Mouse (Mus musculus) megakaryocyte, embryonic 14.5 days (primary cell): Measurements from ENCODE around the gene Rbm20. TPM values are rescaled to one million over a fixed set of nuclear protein-coding genes. Genes with fewer than 3 reads are reported as not detected.

Experiments
- H3K27me3 ChIP-seq: replicated peaks from 2 replicates; pipeline ENCODE3; 2012; ENCODE audit warnings: inconsistent platforms
- H3K36me3 ChIP-seq: replicated peaks from 2 replicates; pipeline ENCODE3; 2012; ENCODE audit warnings: low read length, inconsistent platforms, mixed read lengths
- H3K4me1 ChIP-seq: 2 replicates; pipeline ENCODE4 v1.6.1; 2012; ENCODE audit warnings: inconsistent platforms
- H3K4me3 ChIP-seq: replicated peaks from 2 replicates; pipeline ENCODE3; 2012; ENCODE audit warnings: moderate library complexity, mild to moderate bottlenecking, inconsistent platforms
- H3K9me3 ChIP-seq: 2 replicates; pipeline ENCODE4 v1.6.1; 2012; ENCODE audit warnings: inconsistent platforms
- FLI1 ChIP-seq: IDR thresholded peaks from 2 replicates; pipeline ENCODE4 v1.6.1; 2012; ENCODE audit warnings: low read length, inconsistent platforms, mixed read lengths
- GATA1 ChIP-seq: IDR thresholded peaks from 3 replicates; pipeline ENCODE4 v1.6.1; 2012; ENCODE audit warnings: mixed read lengths, low read length, inconsistent platforms, borderline replicate concordance
- polyA plus RNA-seq: library from polyadenylated mRNA; stranded (reverse); fragments of >175 nt; gene quantifications from 2 replicates; pipeline ENCODE4 v1.2.3, GENCODE M21; 2012; ENCODE audit warnings: low replicate concordance; ENCODE audit not compliant: insufficient read depth

Gene Rbm20
- polyA plus RNA-seq, 1 experiment, result not detected

GRCm38 (mm10) chr19:53711261-53711890 is 34.3 kb downstream of the Rbm20 start:
- TF ChIP-seq GATA1 (no peak), FLI1 (no peak)

GRCm38 (mm10) chr19:53712297-53713025 is 35.4 kb downstream of the Rbm20 start:
- H3K36me3 ChIP-seq, result no peaks in the 10 kb centered on the region
- H3K4me1 ChIP-seq, result peaks cover 16% of the 10 kb centered on the region
- H3K4me3 ChIP-seq, result no peak overlapping the region
- peaks cover 12% of the 10 kb centered on the region for H3K27me3 ChIP-seq
- no peak for TF ChIP-seq FLI1
- TF ChIP-seq GATA1, result no peak
- peaks cover 27% of the 10 kb centered on the region for H3K9me3 ChIP-seq

More at GRCm38 (mm10) chr19:53711261-53711890, 34.3 kb downstream of the Rbm20 start:
- Histone ChIP-seq H3K4me1 (peaks cover 16% of the 10 kb centered on the region), H3K4me3 (no peak overlapping the region), H3K27me3 (peaks cover 16% of the 10 kb centered on the region), H3K36me3 (no peaks in the 10 kb centered on the region), H3K9me3 (peaks cover 38% of the 10 kb centered on the region)

- peaks cover 16% of the 10 kb centered on the region for H3K4me1 ChIP-seq
- H3K27me3 ChIP-seq, result peaks cover 12% of the 10 kb centered on the region
- H3K36me3 ChIP-seq, result no peaks in the 10 kb centered on the region
- peaks cover 20% of the 10 kb centered on the region for H3K9me3 ChIP-seq
- no peak overlapping the region for H3K4me3 ChIP-seq
- no peak for TF ChIP-seq GATA1
- TF ChIP-seq FLI1, result no peak
Observed at GRCm38 (mm10) chr19:53713364-53713763, 36.3 kb downstream of the Rbm20 start.

- peaks cover 12% of the 10 kb centered on the region for H3K27me3 ChIP-seq
- no peak for TF ChIP-seq FLI1
- no peak for TF ChIP-seq GATA1
- peaks cover 10% of the 10 kb centered on the region for H3K4me1 ChIP-seq
- H3K36me3 ChIP-seq, result no peaks in the 10 kb centered on the region
- H3K9me3 ChIP-seq, result peaks cover 25% of the 10 kb centered on the region
- no peak overlapping the region for H3K4me3 ChIP-seq
Observed at GRCm38 (mm10) chr19:53716469-53716868, 39.4 kb downstream of the Rbm20 start.

GRCm38 (mm10) chr19:53717364-53717763 is 40.3 kb downstream of the Rbm20 start:
- Histone ChIP-seq H3K36me3 (no peaks in the 10 kb centered on the region), H3K4me3 (no peak overlapping the region), H3K27me3 (peaks cover 10% of the 10 kb centered on the region), H3K4me1 (peaks cover 4% of the 10 kb centered on the region; the same call in 1 of the 2 replicates), H3K9me3 (peaks cover 29% of the 10 kb centered on the region)
- no peak for TF ChIP-seq FLI1
- TF ChIP-seq GATA1, result no peak

GRCm38 (mm10) chr19:53722186-53722585 is 45.1 kb downstream of the Rbm20 start:
- H3K9me3 ChIP-seq, result peaks cover 11% of the 10 kb centered on the region
- H3K4me3 ChIP-seq, result no peak overlapping the region
- H3K4me1 ChIP-seq, result 0 out of 2 replicates have a peak, but pooled peaks cover 3% of the 10 kb centered on the region
- peaks cover 24% of the 10 kb centered on the region for H3K27me3 ChIP-seq
- no peaks in the 10 kb centered on the region for H3K36me3 ChIP-seq
- TF ChIP-seq GATA1 (no peak), FLI1 (no peak)

- Histone ChIP-seq H3K36me3 (no peaks in the 10 kb centered on the region), H3K4me1 (peaks cover 7% of the 10 kb centered on the region), H3K27me3 (peaks cover 23% of the 10 kb centered on the region), H3K9me3 (peaks cover 11% of the 10 kb centered on the region), H3K4me3 (no peak overlapping the region)
- TF ChIP-seq GATA1 (no peak), FLI1 (no peak)
Observed at GRCm38 (mm10) chr19:53724053-53724452, 46.9 kb downstream of the Rbm20 start.

- Histone ChIP-seq H3K36me3 (no peaks in the 10 kb centered on the region), H3K4me3 (no peak overlapping the region), H3K4me1 (peaks cover 4% of the 10 kb centered on the region), H3K27me3 (peaks cover 27% of the 10 kb centered on the region), H3K9me3 (peaks cover 5% of the 10 kb centered on the region; the same call in 1 of the 2 replicates)
- TF ChIP-seq FLI1 (no peak), GATA1 (no peak)
Observed at GRCm38 (mm10) chr19:53726340-53726739, 49.2 kb downstream of the Rbm20 start.

GRCm38 (mm10) chr19:53726755-53727154 is 49.6 kb downstream of the Rbm20 start:
- peaks cover 6% of the 10 kb centered on the region for H3K4me1 ChIP-seq
- TF ChIP-seq GATA1 (no peak), FLI1 (no peak)
- H3K36me3 ChIP-seq, result no peaks in the 10 kb centered on the region

GRCm38 (mm10) chr19:53727277-53727676 is 50.2 kb downstream of the Rbm20 start:
- Histone ChIP-seq H3K27me3 (peaks cover 29% of the 10 kb centered on the region), H3K4me3 (no peak overlapping the region), H3K9me3 (no peaks in the 10 kb centered on the region), H3K4me1 (peaks cover 7% of the 10 kb centered on the region), H3K36me3 (no peaks in the 10 kb centered on the region)
- TF ChIP-seq FLI1, result no peak
- no peak for TF ChIP-seq GATA1

More at GRCm38 (mm10) chr19:53726755-53727154, 49.6 kb downstream of the Rbm20 start:
- Histone ChIP-seq H3K27me3 (peaks cover 28% of the 10 kb centered on the region), H3K9me3 (0 out of 2 replicates have a peak, but pooled peaks cover under 1% of the 10 kb centered on the region), H3K4me3 (no peak overlapping the region)
